Mouse (Mus musculus) hematopoietic stem cell, adult 5-6 weeks (primary cell): ENCODE data around the gene Gid4. TPM values are rescaled to one million over a fixed set of nuclear protein-coding genes. Genes with fewer than 3 reads are reported as not detected.
"Not testable (repeated sequence)": the region's sequence is repeated elsewhere in the genome, so short reads cannot be mapped to it uniquely, and the experiment has no call there.

Experiments
- ATAC-seq, 2 experiments: fragments of 125-278 bp in 1 of 2; replicated peaks in 1 of 2; 2 replicates each; pipeline ENCODE4 v1.8.0; 2016 to 2017; ENCODE audit warnings: inconsistent platforms in 2 of 2, mild to moderate bottlenecking in 2 of 2, moderate number of reproducible peaks in 2 of 2, low read depth in 1 of 2, moderate TSS enrichment in 1 of 2; ENCODE audit not compliant: low FRiP score in 2 of 2, poor library complexity in 2 of 2, severe bottlenecking in 2 of 2, insufficient read depth in 1 of 2, low TSS enrichment in 1 of 2
- total RNA-seq: library from RNA; stranded (forward); fragments of 172-1452, 232-1000 nt; gene quantifications from 2 replicates; pipeline ENCODE4 v1.2.3, GENCODE M21; 2017

Gid4 gene
- total RNA-seq, 1 experiment from 2014 or later, result 35.3 TPM

- no peak for ATAC-seq
Measured at GRCm38 (mm10) chr11:60418473-60418803, 1.5 kb downstream of the Gid4 start.

- ATAC-seq, result no peak
Measured at GRCm38 (mm10) chr11:60422046-60422668, 5.2 kb downstream of the Gid4 start.

- ATAC-seq, result no peak
Measured at GRCm38 (mm10) chr11:60423006-60423405, 6.1 kb downstream of the Gid4 start.

GRCm38 (mm10) chr11:60426417-60426816 is 9.5 kb downstream of the Gid4 start:
- ATAC-seq, result no peak

- ATAC-seq, result no peak
Measured at GRCm38 (mm10) chr11:60427628-60428027, 10.7 kb downstream of the Gid4 start.

GRCm38 (mm10) chr11:60433501-60433900 is 16.6 kb downstream of the Gid4 start:
- ATAC-seq, result no peak

- no peak for ATAC-seq
Measured at GRCm38 (mm10) chr11:60435133-60435532, 18.2 kb downstream of the Gid4 start.

GRCm38 (mm10) chr11:60436618-60437017 is 19.7 kb downstream of the Gid4 start:
- no peak for ATAC-seq

GRCm38 (mm10) chr11:60439621-60440020 is 22.7 kb downstream of the Gid4 start:
- not testable (repeated sequence) for ATAC-seq

- ATAC-seq, result no peak
Measured at GRCm38 (mm10) chr11:60440176-60440575, 23.2 kb downstream of the Gid4 start.

GRCm38 (mm10) chr11:60442896-60443295 is 26.0 kb downstream of the Gid4 start:
- ATAC-seq, result no peak

- no peak for ATAC-seq
Measured at GRCm38 (mm10) chr11:60444007-60444406, 27.1 kb downstream of the Gid4 start.

GRCm38 (mm10) chr11:60454080-60454744 is 37.3 kb downstream of the Gid4 start, which contains the start of gene Drg2:
Gene Drg2 (plus strand): TSS chr11:60454591.
- ATAC-seq, result peak; percentile 95 to 96

- ATAC-seq, result peak; percentile 16 to 23; a peak in 2 of 4 replicates
Measured at GRCm38 (mm10) chr11:60454745-60455087, 37.8 kb downstream of the Gid4 start.

GRCm38 (mm10) chr11:60457973-60458372 is 41.0 kb downstream of the Gid4 start:
- ATAC-seq, result no peak

- no peak for ATAC-seq
Measured at GRCm38 (mm10) chr11:60465943-60466380, 49.0 kb downstream of the Gid4 start.

GRCm38 (mm10) chr11:60469039-60469438 is 52.1 kb downstream of the Gid4 start, which contains the start of gene Myo15:
Gene Myo15 (plus strand): TSS chr11:60469339.
- ATAC-seq, result no peak

- no peak for ATAC-seq
Measured at GRCm38 (mm10) chr11:60470743-60471142, 53.8 kb downstream of the Gid4 start.

GRCm38 (mm10) chr11:60474534-60474933 is 57.6 kb downstream of the Gid4 start:
- no peak for ATAC-seq
